Mouse (Mus musculus) hindbrain, embryonic 13.5 days (tissue): ENCODE results near the gene Olfr70. TPM values are rescaled to one million over a fixed set of nuclear protein-coding genes. Genes with fewer than 3 reads are reported as not detected.

ENCODE experiments used
- ATAC-seq: fragments of 200-750 bp; cut with Nextera tagmentation; 2 replicates; pipeline ENCODE4 v1.8.0; 2017; ENCODE audit warnings: moderate TSS enrichment; ENCODE audit not compliant: low FRiP score
- H3K27ac ChIP-seq: fragments of 300-500 bp; sonication (generic); 2 replicates; pipeline ENCODE4 v1.5.1; 2015; ENCODE audit warnings: inconsistent platforms, mild to moderate bottlenecking, moderate library complexity
- H3K27me3 ChIP-seq: fragments of 300-500 bp; sonication (generic); 2 replicates; pipeline ENCODE4 v1.6.1; 2015; ENCODE audit warnings: mild to moderate bottlenecking, inconsistent platforms
- H3K36me3 ChIP-seq: fragments of 300-500 bp; sonication (generic); 2 replicates; pipeline ENCODE4 v1.6.1; 2015; ENCODE audit warnings: mild to moderate bottlenecking, inconsistent platforms
- H3K4me1 ChIP-seq: fragments of 300-500 bp; sonication (generic); replicated peaks from 2 replicates; pipeline ENCODE4 v1.6.1; 2015; ENCODE audit warnings: inconsistent platforms
- H3K4me2 ChIP-seq: fragments of 300-500 bp; sonication (generic); 2 replicates; pipeline ENCODE4 v1.6.1; 2015; ENCODE audit warnings: inconsistent platforms, mild to moderate bottlenecking, moderate library complexity
- H3K4me3 ChIP-seq: fragments of 300-500 bp; sonication (generic); 2 replicates; pipeline ENCODE4 v1.5.1; 2015; ENCODE audit warnings: mild to moderate bottlenecking, inconsistent platforms
- H3K9ac ChIP-seq: fragments of 300-500 bp; sonication (generic); 2 replicates; pipeline ENCODE4 v1.6.1; 2015; ENCODE audit warnings: mild to moderate bottlenecking, inconsistent platforms
- H3K9me3 ChIP-seq: fragments of 300-500 bp; sonication (generic); 2 replicates; pipeline ENCODE4 v1.6.1; 2016; ENCODE audit warnings: inconsistent platforms
- WGBS: fragments of 180-500 bp; shearing (Covaris S2); methylation state at CpG from one replicate; pipeline ENCODE4 v1.1.7; 2015; 5-methylcytosine and 5-hydroxymethylcytosine counted together
- polyA plus RNA-seq: library from polyadenylated mRNA; unstranded; fragments of >200 nt; fragmentation: Nextera tagmentation; extraction: Ambion mirVana; gene quantifications from 2 replicates; pipeline ENCODE4 v1.2.1, GENCODE M21; 2015

Gene Olfr70
- polyA plus RNA-seq, 1 experiment from 2014 or later, result not detected

DNA sequence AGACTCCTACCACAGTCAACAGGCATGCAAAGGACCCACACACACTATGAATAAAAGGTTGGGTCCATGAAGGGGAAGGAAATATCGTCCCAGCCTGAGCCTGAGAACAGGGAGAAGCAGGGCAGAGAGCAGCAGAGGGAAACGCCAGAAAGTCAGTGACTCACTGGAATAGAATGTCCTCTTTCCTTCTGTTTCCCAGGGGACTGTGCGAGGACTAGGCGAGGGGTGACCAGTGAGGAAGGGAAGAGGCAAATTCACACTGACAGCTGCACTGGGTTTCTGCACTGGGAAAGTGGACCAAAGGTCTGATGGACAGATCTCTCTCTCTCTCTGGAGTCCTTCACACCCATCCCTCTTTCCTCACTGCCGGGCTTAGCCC is 28.0 kb upstream of the Olfr70 start:
- no peak overlapping the region for H3K27ac ChIP-seq
- no peak overlapping the region for H3K4me2 ChIP-seq
- H3K4me1 ChIP-seq, result no peaks in the 10 kb centered on the region
- no peak overlapping the region for H3K4me3 ChIP-seq
- no peaks in the 10 kb centered on the region for H3K36me3 ChIP-seq
- H3K9ac ChIP-seq, result no peak overlapping the region
- ATAC-seq, result no peak
- no peaks in the 10 kb centered on the region for H3K9me3 ChIP-seq
- no peaks in the 10 kb centered on the region for H3K27me3 ChIP-seq
- 69% methylated on average over 5 of the region's 5 CpGs for WGBS

DNA sequence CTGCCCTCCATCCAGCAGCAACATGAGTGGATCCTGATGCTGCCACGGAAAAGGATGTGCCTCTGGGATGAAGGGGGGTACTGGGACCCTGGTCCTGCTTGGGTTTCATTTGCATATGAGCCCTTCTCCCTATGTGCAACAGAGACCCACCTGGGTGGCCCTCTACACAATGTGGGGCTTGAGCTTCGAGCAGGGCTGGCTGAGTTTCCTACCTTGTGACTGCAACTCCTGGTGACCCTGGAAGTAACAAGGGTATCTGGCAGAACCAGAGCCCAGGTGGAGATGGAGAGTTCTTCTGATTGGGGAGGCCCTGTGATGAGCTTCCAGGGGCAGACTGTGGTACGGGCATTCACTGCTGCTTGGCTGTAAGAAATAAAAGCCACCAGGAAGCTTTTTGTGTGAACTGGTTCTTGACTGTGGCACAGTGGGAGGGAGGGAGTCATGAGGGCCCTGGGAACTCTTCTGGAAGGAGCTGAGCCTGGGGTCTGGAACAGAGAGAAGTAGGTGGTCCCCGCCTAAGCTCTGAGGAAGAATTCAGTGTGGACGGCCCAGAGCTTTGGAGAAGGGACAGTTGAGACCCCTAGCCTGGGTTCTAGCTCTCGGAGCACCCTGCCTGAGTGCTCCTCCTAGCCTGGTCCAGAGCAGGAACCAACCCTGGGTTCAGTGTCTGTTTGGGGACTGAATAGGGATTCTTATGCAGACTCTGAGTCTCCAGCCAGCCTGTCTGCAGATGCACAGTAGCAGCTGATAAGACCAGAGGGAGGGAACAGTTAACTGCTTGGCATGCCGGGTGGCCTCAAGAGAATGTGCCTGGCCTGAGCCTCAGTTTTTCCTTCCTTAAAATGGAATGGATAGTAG is 27.3 kb upstream of the Olfr70 start:
- H3K9me3 ChIP-seq, result no peaks in the 10 kb centered on the region
- WGBS, result 76% methylated on average over 7 of the region's 7 CpGs
- H3K4me2 ChIP-seq, result no peak overlapping the region
- ATAC-seq, result no peak
- H3K27ac ChIP-seq, result no peak overlapping the region
- no peaks in the 10 kb centered on the region for H3K4me1 ChIP-seq
- no peaks in the 10 kb centered on the region for H3K36me3 ChIP-seq
- no peaks in the 10 kb centered on the region for H3K27me3 ChIP-seq
- H3K9ac ChIP-seq, result no peak overlapping the region
- no peak overlapping the region for H3K4me3 ChIP-seq

DNA sequence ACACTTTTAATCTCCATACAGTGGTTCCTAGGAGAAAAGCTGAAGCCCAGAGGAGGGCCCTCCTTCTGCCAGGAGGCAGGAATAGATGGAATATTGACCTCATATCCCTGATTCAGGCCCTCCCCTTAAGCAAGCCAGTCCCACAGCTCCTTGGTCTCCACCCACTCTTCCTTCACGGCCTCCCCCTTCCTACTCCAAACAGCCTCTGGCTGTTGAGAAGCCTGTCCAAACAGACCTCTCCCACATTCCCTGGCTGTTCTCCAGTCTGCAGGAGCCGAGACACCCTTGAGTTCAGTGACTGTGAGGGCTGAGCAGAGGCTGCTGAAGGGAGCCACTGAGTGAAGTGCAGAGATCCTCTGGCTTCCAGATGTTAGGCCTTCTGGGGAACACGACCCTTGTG is 26.4 kb upstream of the Olfr70 start, which contains the start of gene Hrct1:
Gene Hrct1 (plus strand): TSS at position 194 of the 400 bp plus-strand sequence.
- no peak within 1 kb of the TSS for H3K27ac ChIP-seq
- no peak within 1 kb of the TSS for H3K4me2 ChIP-seq
- H3K36me3 ChIP-seq, result no peaks in the 10 kb centered on the region
- H3K9ac ChIP-seq, result no peak within 1 kb of the TSS
- 60% methylated on average over 3 of the region's 3 CpGs for WGBS
- H3K4me3 ChIP-seq, result no peak within 1 kb of the TSS
- ATAC-seq, result no peak
- no peaks in the 10 kb centered on the region for H3K9me3 ChIP-seq
- no peaks in the 10 kb centered on the region for H3K27me3 ChIP-seq
- no peaks in the 10 kb centered on the region for H3K4me1 ChIP-seq

DNA sequence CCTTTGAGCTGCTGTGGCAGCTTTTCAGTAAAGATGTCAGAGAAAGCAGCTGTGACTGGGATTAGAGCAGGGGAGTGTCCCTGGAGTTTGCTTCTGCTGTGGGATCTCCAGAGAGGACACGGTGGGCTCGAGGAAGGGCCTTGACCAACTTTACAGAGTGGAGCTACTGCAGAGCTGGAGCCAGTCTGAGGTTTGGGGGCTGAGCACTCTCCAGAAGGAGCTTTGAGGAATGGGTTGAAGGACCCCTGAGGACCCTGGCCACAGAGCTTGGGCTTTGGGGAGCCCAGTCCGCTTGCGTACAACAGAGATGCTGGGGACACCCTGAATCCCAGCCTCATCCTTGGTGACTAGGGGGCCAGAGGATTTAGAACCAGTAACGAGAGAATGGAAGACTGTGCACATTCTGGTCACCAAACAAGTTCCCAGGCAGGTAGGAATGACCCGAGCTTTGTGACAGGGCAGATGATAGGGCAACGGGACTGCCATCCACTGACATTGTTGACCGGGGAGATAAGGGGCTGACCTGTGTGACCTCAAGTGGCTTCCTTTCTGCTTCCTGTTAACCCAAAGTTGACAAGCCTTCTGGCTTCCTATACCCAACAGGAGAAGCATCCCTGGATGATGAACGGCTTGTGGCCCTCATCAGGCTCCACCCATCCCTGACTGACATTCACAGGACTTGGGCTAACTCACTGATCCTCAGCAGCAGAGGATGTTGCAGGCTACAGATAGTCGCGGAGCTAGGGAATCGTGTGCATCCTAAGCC is 25.8 kb upstream of the Olfr70 start:
- no peaks in the 10 kb centered on the region for H3K4me1 ChIP-seq
- H3K9ac ChIP-seq, result no peak overlapping the region
- H3K36me3 ChIP-seq, result no peaks in the 10 kb centered on the region
- WGBS, result 78% methylated on average over 12 of the region's 12 CpGs
- no peak overlapping the region for H3K4me2 ChIP-seq
- no peak for ATAC-seq
- H3K27me3 ChIP-seq, result no peaks in the 10 kb centered on the region
- H3K27ac ChIP-seq, result no peak overlapping the region
- no peaks in the 10 kb centered on the region for H3K9me3 ChIP-seq
- no peak overlapping the region for H3K4me3 ChIP-seq

DNA sequence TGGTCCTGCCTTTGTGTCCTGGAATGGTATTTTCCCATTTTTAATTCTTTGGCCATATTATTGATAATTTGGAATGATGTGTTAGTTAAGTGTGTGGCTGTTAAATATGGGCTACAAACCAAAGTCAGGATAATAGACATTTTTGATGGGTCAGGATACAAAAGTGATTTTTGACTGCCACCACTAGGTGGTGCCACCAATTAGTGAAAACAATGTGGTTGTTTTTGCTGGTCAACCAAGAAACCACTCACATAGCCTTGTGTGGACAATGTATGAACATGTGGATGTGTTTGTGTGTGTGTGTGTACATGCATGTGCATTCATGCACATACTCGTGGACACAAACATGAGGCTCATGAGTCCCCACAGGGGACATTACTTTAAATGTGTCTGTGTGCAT is 24.2 kb upstream of the Olfr70 start:
- H3K4me2 ChIP-seq, result no peak overlapping the region
- no peak for ATAC-seq
- WGBS, result 41% methylated on average over 1 of the region's 1 CpGs

DNA sequence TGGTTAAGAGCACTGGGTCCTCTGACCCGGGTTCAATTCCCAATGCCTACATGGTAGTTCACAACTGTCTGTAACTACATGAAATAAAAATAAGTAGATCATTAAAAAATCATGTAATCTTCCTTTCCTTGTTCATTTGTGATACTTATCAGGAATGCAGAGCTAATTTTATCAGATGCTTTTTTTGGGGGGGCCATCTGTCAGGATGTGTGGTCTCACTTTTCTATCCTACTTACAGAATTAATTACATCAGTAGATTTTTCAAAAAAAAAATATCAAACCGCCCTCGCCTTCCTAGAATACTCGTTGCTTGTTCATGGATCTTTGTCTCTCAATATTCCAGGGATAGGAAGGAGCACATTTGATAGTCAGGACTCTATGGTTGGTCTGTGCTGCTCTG is 21.6 kb upstream of the Olfr70 start:
- Histone ChIP-seq H3K27ac (no peak overlapping the region), H3K9ac (no peak overlapping the region)
- WGBS, result 85% methylated on average over 4 of the region's 4 CpGs

More for the DNA sequence above, 24.2 kb upstream of the Olfr70 start:
- H3K36me3 ChIP-seq, result no peaks in the 10 kb centered on the region
- H3K4me3 ChIP-seq, result no peak overlapping the region
- 0 out of 2 replicates have a peak, but pooled peaks cover 3% of the 10 kb centered on the region for H3K4me1 ChIP-seq
- H3K9ac ChIP-seq, result no peak overlapping the region
- H3K9me3 ChIP-seq, result no peaks in the 10 kb centered on the region
- H3K27me3 ChIP-seq, result no peaks in the 10 kb centered on the region
- no peak overlapping the region for H3K27ac ChIP-seq

DNA sequence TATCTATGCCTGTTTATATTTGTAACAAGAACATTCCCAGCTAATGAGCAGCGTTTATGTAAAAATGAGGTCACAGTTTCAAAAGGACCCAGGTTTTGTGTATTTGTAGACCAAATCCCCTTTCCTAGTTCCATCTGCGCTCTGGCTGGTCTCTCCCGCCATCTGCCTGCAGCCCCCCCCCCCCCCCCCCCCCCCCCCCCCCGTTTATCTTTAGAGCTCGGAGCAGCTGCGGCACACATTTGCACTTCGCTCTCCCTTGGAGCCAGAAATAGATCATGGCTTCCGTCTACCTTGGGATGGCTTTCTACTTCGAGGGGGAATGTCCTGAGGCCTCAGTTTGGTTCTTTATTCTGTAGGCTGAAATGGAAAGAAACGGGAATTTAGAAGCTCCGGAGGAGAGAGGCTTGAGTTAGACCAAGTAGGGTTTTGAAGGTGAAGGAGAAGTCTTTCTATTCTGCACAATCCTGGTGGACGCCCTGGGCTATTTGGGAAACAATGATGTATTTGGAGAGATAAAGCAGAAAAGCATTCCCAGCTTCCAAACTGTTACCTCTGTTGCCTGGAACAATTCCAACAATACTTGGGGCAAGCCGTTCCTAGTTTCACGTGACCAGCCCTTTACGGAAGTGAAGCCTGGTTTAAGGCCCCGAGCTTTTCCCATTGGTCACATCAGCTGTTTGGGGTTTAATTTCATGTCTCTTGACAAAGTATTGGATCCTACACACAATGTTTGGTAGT is 20.1 kb upstream of the Olfr70 start:
- Histone ChIP-seq H3K27ac (no peak overlapping the region), H3K4me3 (no peak overlapping the region), H3K9me3 (no peaks in the 10 kb centered on the region), H3K9ac (no peak overlapping the region), H3K27me3 (no peaks in the 10 kb centered on the region), H3K4me2 (no peak overlapping the region), H3K4me1 (0 out of 2 replicates have a peak, but pooled peaks cover 3% of the 10 kb centered on the region), H3K36me3 (no peaks in the 10 kb centered on the region)
- no peak for ATAC-seq
- WGBS, result 53% methylated on average over 15 of the region's 16 CpGs

More for the DNA sequence above, 21.6 kb upstream of the Olfr70 start:
- no peak overlapping the region for H3K4me2 ChIP-seq
- no peaks in the 10 kb centered on the region for H3K36me3 ChIP-seq
- 0 out of 2 replicates have a peak, but pooled peaks cover 3% of the 10 kb centered on the region for H3K4me1 ChIP-seq
- H3K27me3 ChIP-seq, result no peaks in the 10 kb centered on the region
- H3K4me3 ChIP-seq, result no peak overlapping the region
- no peaks in the 10 kb centered on the region for H3K9me3 ChIP-seq
- ATAC-seq, result no peak

DNA sequence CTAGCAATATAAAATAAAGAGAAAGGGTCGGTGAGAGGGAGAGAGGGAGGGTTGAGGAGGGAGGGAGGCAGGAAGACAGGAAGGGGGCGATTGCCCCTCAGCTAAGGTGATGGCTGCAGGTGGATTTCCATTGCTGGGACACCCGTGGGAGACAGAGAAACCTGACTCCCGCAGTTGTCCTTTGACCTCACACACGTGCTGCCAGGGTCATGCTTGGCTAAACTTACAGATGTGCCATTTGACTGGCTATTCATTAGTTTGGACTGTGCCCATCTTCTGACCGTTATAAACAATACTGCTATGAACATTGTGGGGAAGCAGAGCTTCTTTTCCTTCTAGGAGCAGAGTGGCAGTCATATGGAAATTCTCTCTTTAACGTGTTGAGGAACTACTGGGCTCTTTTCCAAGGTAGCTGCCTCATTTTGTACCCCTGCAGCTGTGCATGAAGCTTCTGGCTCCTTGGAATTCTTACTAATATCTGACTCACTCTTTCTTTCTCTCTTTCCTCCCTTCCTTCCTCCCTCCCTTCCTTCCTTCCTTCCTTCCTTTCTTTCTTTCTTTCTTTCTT is 13.1 kb upstream of the Olfr70 start:
- ATAC-seq, result no peak
- no peak overlapping the region for H3K9ac ChIP-seq
- no peaks in the 10 kb centered on the region for H3K36me3 ChIP-seq
- H3K4me2 ChIP-seq, result no peak overlapping the region
- H3K4me3 ChIP-seq, result no peak overlapping the region
- H3K4me1 ChIP-seq, result peaks cover 4% of the 10 kb centered on the region; the same call in 1 of the 2 replicates
- 42% methylated on average over 7 of the region's 7 CpGs for WGBS
- H3K27me3 ChIP-seq, result peaks cover 3% of the 10 kb centered on the region; the same call in 1 of the 2 replicates
- no peak overlapping the region for H3K27ac ChIP-seq
- H3K9me3 ChIP-seq, result no peaks in the 10 kb centered on the region

DNA sequence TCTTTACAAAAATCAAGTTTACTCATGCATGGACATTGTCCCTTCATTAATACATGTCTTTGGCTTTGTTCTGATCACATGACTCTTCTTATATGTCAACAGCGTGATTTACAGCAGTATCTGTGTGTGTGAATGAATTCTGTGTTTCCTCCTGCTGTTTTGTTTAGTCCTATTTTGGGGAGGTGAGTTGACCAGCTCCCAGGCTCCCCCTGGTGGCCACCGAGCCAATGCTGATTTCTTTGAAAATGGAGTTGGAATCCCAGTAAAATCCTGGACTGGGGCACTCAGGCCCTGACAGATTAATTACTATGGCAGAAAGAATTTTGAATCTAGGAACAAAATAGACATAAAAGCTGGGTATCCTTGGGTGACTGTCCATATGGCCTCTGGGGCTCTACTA is 11.2 kb upstream of the Olfr70 start:
- no peaks in the 10 kb centered on the region for H3K9me3 ChIP-seq
- H3K27me3 ChIP-seq, result peaks cover 3% of the 10 kb centered on the region; the same call in 1 of the 2 replicates
- H3K36me3 ChIP-seq, result no peaks in the 10 kb centered on the region
- no peak overlapping the region for H3K27ac ChIP-seq
- H3K4me3 ChIP-seq, result no peak overlapping the region
- H3K4me1 ChIP-seq, result peaks cover 4% of the 10 kb centered on the region
- H3K4me2 ChIP-seq, result no peak overlapping the region
- no peak for ATAC-seq
- H3K9ac ChIP-seq, result no peak overlapping the region
- WGBS, result 1% methylated on average over 2 of the region's 2 CpGs

DNA sequence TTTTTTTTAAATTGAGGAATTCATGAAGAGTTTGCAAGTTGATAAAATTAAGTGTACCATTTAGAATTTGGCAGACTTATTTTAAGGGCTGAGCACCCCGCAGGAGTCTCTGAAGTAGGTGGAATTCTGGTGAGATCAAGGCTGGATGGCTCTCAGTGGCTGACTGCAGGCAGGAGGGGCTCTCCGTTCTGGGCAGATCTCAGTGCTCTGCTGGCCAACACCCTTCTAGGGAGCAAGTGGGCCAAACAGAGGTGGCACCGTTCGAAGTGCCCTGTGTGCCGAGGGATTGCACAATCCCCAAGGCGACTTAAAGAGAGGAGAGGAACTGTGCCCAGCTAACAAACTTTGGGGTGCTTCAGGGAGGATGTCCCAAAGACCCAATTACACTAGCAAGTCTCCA is 9.3 kb upstream of the Olfr70 start, which contains the start of gene Olfr71:
Gene Olfr71 (minus strand): TSS at position 387 of the 400 bp plus-strand sequence.
- 84% methylated on average over 6 of the region's 6 CpGs for WGBS
- H3K9ac ChIP-seq, result no peak within 1 kb of the TSS
- peaks cover 4% of the 10 kb centered on the region for H3K4me1 ChIP-seq
- no peak within 1 kb of the TSS for H3K4me3 ChIP-seq
- ATAC-seq, result no peak
- peaks cover 8% of the 10 kb centered on the region; the same call in 1 of the 2 replicates for H3K27me3 ChIP-seq
- no peaks in the 10 kb centered on the region for H3K9me3 ChIP-seq
- no peak within 1 kb of the TSS for H3K27ac ChIP-seq
- H3K4me2 ChIP-seq, result no peak within 1 kb of the TSS
- no peaks in the 10 kb centered on the region for H3K36me3 ChIP-seq

DNA sequence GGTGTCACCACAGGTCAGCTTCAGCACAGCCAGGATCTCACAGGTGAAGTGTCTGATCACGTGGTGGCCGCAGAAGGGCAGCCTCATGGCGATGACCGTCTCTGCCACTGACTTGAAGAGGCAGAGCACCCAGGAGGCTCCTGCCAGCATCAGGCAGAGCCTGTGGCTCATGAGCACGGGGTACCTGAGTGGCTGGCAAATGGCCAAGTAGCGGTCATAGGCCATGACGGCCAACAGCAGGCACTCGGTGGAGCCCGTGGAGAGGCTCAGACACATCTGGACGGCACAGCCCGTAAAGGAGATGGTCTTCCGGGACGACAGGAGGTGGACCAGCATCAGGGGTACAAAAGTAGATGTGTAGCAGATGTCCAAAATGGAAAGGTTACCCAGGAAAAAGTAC is 5.4 kb upstream of the Olfr70 start:
- no peak overlapping the region for H3K27ac ChIP-seq
- H3K27me3 ChIP-seq, result peaks cover 5% of the 10 kb centered on the region; the same call in 1 of the 2 replicates
- ATAC-seq, result no peak
- H3K4me2 ChIP-seq, result no peak overlapping the region
- no peaks in the 10 kb centered on the region; the same call in 1 of the 2 replicates for H3K4me1 ChIP-seq
- H3K9ac ChIP-seq, result no peak overlapping the region
- H3K9me3 ChIP-seq, result no peaks in the 10 kb centered on the region
- no peaks in the 10 kb centered on the region for H3K36me3 ChIP-seq
- WGBS, result 85% methylated on average over 13 of the region's 13 CpGs
- no peak overlapping the region for H3K4me3 ChIP-seq
